Mouse (Mus musculus) MEL-GATA-1-ER (cell line): ENCODE results near the gene Lkaaear1.

ENCODE experiments used
- DNase-seq: peaks from one replicate; pipeline ENCODE4 v3.0.0-alpha.2; 2012; ENCODE audit warnings: low read depth; ENCODE audit errors: extremely low read depth

Gene Lkaaear1

GRCm38 (mm10) chr2:181657441-181657840, 40.8 kb downstream of the Lkaaear1 start:
- no peak for DNase-seq

GRCm38 (mm10) chr2:181656734-181657133, 41.5 kb downstream of the Lkaaear1 start, which contains the start of gene Gm29797:
Gene Gm29797, plus strand, starts transcription at chr2:181657034.
- no peak for DNase-seq

GRCm38 (mm10) chr2:181653523-181653922, 44.7 kb downstream of the Lkaaear1 start:
- DNase-seq, result no peak

DNA sequence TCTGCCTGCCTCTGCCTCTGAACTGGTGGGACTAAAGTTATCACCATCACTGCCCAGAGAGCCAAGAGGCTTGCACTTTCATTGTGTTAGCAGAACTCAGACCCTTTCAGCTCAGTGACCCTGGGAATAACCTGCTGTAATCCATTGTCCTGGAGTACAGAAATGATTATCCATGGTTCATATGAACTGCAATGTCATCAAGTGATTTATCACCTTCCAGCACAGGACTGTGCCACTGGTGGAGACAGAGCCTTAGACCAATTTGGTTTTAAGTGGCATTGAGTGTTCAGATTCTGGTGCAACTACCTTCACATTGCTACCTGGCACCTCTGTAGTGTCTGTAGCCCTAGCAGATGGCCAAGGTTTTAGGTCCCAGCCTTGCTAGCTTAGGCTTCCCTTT, 45.2 kb downstream of the Lkaaear1 start:
- DNase-seq, result no peak

- DNase-seq, result no peak
These were observed 49.3 kb downstream of the Lkaaear1 start for GRCm38 (mm10) chr2:181648926-181649325.
